Mouse (Mus musculus) lung, postnatal 36 days (tissue): ENCODE measurements at regions not wholly inside any gene's neighbourhood (a gene's known extent, or its start where the extent isn't known, plus 50 kb on each side); places are given as distances from the start of the nearest gene placed in this dataset.
A peak's percentile ranks its signal among the peaks of the same experiment; 100 is the strongest.

ENCODE experiments used
- DNase-seq: peaks from one replicate; pipeline ENCODE4 v3.0.0; 2022; ENCODE audit warnings: mixed read lengths

DNA sequence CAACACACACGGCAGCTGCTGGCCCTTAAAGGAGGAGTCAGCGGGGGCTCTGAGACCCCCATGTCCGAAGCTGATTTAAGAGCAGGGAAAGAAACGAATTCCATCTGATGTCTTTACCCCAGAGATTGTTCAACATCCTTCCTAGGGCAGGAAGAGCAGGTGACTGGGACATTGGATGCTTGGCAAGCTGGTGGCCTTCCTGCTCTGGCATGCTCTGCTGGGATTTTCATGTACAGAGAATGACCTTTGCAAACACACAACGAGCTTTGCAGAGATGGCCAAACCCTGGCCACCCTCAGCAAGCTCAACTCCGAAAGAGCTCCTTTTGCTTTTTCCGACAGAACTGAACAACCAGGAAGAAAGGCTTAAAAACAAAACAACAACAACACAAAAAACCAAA, 194.7 kb upstream of the Map3k1 start:
- no peak for DNase-seq

DNA sequence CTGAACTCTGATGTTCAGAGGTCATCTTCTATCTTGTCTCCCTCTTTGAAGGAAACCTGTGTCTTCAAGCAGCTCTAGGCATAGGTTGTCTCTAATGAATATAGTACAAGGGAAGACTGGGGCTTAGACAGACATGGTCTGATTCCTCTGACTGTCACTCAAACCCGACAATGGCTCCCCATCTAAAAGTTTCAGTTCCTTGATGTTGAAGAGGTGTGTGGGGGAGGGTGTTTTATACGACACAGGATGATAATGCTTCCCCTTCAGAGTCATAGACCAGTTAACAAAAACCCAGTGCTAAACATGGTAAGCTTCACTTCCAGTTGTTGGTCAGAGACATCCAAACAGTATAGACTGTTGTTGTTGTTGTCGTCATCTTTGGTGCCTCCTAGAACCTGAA, 195.3 kb upstream of the Map3k1 start:
- DNase-seq, result peak; percentile 45

DNA sequence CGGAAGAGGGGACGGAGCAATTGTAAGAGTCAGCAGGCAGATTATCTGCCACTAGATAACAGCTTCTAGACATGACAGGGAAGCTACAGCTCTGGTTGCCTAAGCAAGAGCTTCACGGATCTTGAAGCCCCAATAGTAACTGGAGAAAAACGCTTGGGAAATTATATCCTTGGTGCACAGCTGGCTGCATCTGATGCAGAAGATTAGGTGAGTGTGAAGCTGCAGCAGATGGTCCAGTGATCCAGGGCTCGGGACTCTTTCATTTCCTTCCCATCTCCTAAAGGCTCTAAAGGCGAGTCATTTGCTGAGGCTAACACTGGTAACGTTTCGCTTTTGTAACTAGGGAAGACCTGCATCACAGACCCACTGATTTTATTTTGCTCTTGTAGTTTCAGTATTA, 196.6 kb upstream of the Map3k1 start:
- peak; percentile 43 for DNase-seq

DNA sequence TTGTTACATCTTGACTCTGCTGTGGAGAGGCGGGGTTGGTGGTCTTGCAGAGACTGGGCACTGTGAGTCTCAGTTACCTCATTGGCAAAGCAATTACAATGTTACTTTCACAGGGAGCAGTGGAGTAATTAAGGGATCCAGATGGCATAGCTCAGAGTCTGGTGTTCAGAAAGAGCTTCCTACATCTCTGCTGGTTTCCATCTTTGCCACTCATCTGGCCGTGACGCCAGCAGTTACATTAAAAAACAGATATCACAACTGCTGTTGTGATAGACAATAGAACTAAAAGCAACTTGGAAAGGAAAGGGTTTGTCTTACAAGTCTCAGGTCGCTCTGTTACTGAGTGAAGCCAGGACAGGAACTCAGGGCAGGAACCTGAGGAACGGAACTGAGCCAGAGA, 200.0 kb upstream of the Map3k1 start:
- peak; percentile 23 for DNase-seq

DNA sequence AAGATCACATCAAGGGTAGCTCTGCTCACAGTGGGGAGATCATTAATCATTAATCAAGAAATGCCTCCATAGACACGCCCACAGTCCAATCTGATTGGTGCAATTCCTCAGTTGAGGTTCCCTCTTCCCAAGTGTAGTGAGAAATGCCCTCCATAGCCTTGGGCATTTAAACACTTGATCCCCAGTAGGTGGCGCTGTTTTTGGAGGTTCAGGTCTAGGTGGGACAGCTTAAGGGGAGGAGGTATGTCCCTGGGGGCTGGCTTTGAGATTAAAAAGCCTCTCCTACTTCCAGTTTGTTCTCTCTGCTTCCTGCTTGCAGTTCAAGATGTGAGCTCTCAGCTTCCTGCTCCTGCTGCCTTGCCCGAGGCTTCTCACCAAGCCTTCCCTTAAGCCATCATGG, 200.5 kb upstream of the Map3k1 start:
- no peak for DNase-seq

DNA sequence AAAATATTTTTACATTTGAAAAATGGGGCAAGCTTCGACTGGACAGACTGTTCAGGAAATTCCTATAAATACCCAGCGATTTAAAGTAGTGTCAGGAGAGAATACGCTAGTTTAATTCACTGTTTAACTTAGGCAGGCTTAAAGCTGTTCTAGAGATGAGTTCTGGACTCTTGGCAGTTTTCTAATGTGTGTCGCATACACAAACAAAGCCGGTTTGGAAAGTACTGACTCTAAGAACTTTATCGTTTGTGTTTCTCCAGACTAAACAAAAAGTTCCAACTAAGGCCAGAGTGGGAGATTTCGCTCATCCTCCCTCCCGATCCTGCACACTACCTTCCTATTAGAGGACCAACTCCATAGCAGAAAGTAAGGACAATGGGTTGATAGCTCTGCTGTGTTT, 201.7 kb upstream of the Map3k1 start:
- no peak for DNase-seq

DNA sequence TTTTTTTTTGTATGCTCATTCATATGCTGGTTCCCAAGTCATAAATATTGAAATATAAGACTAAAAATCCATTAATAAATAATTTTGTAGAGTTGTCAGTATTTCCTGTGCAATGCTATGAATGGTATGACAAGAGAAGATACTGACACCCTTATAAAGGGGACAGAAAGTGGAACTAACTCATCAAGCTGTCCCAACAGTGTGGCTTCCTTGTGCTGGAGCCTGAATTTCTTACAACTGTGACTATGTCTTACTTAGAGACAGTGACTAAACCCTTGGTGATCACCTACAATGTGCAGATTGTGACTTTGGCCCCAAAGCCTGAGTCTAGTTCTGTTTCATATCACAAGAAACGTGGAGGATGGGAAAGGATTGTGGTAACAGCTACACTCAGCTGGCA, 203.8 kb upstream of the Map3k1 start:
- no peak for DNase-seq

DNA sequence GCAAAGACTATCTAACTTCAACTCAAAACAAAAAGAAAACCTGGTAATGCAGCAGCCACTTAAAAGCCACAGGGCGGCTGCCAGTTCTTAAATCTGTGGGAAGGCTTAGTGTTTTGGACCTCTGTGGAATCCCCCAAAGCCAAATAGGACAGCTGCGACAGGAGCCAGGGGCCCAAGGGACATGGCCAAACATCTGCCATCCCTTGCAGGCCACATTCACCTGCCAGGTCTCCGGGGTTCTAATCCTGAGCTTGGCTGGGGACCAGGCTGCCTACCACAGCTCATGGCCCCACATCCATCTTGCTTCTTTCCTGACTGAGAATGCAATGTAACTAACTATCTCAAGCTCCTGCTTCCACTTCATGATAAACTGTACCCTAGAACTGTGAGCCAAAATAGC, 206.3 kb upstream of the Map3k1 start:
- no peak for DNase-seq

DNA sequence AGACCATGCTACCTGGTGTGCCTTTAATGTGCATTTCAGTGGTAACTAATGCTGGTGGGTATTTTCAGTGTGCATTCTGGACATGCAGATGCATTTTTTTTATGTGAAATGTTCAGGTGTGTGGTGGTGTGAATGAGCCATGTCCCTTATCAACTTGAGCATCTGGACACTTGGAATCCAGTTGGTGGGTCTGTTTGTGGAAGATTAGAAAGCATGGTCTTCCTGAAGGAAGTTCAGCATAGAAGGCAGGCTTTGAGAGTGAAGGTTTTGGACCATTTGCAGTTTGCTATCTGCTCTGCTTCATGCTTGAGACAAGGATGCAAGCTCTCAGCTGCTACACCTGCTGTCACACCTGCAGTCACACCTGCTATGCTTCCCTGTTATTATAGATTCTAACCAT, 207.5 kb upstream of the Map3k1 start:
- DNase-seq, result no peak

DNA sequence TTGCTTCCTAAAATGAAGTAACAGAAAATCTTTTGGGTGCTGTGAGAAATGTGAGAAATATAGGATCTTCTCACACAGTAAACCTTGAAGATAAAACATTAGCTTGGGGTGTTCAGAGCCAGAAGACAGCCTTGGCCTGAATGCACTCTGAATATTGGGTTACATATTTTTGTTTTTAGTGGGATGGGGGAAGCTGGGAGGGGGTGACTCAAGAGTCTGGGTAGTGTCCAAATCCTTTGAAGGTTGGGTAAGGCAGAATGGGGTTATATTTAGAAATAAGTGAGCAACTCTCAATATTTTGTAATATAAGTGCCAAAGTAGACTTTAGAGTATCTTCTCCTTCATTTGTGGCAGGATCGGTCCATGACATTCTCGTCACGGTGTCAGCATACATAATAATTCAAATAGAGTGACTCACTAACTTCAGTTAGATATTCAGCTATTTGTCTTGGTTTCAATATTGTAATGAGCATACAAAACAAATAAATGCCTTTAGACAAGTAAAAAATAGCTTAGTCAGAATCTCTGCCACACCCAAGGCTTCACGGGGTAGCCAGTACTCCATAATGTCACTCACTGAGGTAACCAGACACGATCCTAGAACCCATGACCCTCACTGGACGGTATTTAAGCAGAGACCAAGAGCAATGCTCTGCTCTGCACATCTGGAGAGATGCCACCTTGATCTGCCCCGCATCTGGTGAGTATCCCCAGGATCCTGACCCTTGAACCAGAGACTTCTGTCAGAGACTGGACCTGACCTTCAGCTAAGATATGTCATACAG, 209.9 kb upstream of the Map3k1 start:
- no peak for DNase-seq

DNA sequence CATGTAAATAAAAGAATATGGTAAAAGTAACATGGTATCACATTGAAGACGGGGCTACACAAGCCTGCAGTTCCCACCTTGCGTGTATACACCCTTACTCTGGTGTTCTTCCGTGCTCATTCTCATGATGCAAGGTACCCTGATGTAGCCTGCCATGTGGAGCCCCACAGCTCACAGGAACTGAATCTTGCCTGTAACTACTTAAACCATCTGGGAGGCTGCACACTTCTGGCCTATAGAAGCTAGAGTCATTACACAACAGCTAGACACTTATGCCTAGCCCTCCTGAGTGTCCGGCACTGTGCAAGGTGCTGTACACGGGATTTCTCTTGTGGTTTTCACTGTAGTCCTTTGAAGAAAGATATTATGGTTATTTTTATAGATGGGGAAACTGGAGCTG, 210.8 kb upstream of the Map3k1 start:
- DNase-seq, result no peak

DNA sequence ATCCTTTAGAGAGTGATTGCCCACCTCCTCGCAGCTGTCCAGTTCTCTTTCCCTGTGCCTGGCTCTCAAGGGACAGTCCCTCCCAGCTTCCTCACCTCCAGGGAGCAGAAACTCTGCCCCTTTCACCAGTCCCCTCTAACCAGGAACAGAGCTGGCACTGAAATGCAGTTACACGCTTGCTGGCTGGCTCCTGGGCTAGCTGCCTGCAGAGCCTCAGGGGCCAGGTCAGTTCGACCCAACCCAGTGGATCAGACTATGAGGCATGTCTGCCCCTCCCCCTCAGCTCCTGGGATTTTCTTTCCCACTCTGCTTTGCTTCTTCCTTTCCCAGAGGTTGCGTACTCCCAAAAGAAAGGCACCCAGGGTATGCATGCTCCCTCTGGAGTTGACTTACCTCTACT, 214.4 kb upstream of the Map3k1 start:
- no peak for DNase-seq

DNA sequence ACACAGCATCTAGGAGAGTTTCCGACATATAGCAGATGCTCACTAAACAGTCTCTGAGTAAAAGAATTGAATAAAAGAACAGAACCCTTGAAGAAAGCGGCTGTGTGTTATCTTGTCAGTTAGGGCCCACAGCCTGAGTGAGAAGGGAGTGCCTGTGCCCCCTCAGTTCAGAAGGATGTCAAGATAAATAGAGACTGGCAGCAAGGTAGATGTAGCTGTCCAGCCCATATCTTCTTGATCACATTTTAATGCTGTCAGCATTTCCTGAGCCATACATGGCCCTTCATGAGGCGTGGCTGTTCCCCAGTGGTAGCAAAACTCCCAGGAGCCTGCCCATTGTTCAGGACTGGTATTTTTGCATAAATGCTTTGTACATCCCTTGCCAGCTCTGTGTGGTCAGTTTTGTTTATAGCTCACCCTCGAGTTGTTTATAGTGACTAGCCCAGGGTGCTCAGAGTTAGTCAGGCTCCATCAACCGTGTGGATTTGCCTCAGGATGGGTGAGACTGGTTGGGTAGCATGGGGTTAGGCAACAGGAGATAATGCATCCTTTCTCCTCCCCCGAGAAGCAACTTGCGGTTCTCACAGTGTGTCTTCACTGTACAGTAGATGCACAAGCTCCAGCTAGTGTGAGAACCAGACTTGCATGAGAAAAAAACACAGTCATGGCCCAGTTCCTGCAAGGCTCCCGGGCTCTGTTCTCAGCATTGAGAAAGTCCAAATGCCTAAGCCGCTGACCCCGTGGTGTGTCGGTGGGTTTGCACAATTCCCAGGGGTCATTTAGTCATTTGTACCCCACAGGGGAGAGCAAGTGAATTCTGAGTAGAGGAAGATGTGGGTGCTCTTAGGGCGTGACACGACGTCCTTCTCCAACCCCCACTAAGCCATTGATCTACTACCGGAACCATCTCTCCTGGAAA, 216.1 kb upstream of the Map3k1 start:
- DNase-seq, result peak; percentile 29

DNA sequence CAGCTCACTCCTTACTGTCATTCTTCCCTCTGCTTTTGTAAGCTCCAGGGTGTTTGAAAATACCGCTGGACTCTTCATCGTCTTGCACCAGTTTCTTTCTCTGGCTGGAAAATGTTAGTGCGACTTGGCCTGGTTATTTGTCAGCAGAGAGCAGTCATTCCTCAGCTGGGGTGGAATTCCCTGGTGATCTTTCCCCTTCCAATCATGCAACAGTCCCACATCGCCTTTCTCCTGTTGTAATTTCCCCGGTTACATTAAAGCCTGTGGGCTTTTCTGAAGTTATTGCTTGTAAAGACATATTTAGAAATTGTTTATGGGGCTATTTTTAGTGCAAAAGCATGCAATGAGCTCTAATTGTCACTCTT, 216.8 kb upstream of the Map3k1 start:
- peak; percentile 31 for DNase-seq

DNA sequence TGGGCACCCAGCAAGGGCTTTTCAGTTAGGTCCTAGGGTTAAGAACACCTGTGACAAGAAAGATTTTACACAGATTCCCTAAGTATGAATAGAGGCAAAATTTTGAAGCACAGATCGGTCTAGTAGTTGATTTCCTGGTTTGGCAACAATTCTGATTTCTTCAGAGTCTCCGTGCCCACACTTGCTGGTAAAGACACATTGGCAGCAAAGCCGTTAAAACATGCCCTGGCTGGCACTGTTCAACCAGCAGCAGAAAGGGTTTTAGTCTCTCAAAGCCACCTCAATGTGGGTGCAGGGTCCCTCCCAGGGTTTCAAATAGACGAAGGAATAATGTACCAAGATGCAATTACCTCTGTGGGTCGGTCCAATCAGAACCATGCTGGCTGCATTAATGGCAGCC, 218.9 kb upstream of the Map3k1 start:
- DNase-seq, result no peak

DNA sequence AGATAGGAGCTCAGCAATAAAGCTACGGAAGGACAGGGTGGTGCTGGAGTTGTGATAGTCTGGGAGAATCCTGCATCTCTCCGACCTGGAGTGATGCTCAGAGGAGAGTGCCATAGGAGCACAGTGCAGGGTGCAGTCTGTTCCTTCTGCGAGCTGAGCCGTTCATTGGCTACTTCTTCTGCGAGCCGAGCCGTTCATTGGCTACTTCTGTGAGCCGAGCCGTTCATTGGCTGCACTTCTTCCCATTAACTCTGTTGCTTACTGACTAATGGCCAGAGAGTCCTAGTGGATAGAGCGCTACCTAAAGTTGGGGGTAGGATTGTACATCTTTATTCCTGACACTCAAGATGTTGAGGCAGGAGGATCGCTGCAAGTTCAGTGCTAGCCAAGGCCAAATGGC, 222.3 kb upstream of the Map3k1 start:
- DNase-seq, result no peak

DNA sequence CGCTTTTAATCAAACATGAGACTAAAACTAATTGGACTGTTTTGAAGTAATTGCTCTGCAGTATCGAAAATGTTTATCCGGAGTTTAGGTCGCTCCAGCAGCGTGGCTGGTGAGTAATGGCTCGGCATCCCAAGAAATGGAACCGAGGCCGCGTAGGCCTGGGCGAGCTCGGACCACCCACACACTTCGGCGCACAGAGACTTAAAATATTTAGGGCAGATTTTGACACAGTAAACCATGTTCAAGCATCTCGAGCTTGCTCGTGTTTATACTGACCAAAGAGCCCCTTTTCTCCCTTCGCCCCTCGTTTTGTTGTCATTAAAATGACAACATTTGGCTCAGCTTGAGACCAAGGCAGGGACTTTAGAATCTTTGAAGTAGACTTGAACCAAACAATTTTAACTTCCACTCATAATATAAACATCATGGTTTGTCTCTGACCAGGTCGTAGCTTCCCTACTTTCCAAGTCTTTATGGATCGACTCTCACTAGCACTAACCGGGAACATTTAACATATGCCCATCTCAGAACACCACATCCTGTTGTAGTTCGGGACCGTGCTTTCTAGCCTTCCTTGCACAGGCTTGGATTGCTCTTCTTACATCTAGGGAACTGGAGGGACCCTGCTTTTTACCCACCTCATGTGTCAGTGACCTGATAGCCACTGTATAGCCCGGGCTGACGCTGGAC, 223.0 kb upstream of the Map3k1 start:
- DNase-seq, result no peak

DNA sequence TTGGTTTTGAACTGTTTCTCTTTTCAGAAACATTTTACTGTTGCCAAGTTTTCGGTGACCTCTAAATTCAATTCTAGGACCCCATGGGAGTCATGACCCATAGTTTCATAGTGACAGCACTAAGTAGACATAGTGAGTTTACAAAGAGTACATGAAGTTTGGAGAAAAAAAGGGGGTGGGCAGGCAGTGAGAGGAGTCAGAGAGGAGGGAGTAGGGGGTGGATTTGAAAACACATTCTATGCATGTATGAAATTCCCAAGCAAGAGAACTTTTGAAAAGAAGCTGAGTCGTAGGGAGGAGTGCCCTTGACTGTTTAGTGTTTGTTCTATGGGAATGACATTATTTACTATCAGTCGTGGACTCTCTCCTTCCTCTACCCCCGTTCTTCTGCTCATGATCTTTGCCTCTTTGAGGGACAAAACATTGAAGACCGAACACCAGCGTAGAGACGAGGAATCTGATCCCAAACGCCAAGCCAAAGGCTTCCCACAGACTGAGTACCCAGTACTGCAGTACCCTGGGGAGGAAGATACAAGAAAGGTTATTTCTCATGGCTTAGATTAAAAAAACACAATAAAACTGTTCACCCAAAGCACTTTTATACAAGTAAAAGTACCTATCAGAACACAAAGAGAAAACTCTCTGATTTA, 229.1 kb upstream of the Map3k1 start:
- DNase-seq, result no peak

DNA sequence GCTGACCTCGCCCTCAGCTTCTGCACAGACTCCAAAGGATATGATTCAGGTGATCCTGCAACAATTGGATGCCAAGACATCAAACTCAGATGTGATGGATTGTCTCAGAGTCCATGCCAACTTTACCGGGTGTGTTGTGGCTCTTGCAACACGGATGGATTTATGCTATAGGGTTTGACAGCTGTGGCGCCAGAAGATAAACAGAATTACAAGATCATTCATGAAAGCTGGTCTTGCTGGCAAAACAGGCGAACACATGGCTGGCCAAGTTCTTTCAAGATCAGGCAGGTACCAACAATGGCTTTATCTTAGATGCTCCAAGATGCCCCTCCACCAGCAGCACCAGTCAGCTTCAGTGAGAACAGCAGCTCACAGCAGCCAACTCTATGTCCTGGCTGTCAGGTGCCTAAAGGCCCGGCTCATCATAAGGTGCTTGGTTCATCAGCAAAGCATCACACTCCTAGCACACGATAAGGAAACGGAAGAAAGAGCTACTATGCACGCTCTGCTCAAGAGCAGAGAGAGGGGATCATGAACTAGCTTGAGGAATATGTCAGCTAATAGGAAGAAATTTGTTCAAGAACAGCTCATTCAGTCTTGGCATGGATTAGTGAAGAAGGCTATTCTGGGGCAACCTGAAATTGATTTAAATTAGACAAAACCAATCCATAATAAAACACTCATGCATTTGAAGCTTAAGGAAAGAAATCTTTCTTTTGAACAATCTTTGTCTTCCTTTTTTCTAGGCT, 229.9 kb upstream of the Map3k1 start:
- no peak for DNase-seq

DNA sequence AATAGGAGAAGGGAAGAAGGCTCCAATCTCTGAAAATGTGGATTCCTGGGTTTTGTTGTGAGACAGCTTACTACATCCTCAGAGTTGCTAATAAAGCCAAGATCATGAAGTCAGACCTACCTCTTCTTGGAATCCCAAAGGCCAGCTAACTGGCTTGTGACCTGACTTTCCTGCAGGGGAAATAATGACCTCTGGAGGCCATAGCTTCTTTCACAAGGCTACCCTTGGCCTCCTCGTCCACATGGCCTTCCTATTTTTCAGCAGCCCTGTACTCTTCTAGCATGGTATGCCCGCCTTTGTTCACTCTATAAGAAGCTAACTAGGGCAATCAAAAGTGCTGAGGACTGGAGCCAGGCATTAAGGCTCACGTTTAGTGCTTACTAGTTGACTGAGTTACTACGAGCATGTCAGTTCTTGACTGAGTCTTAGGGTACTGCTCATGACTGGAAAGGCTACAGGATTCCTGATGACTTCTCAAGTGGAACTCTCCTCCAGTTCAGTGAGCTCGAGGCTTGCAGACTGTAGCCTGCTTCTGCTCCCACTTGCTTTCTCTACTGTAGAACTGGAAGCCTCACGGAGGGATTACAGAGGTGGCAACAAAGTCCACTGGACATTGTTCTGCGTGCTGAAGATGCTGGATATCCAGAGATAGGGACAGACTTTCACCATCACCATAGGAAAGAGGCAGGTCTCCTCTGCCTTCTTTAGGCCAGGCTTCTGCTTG, 230.8 kb upstream of the Map3k1 start:
- DNase-seq, result no peak

DNA sequence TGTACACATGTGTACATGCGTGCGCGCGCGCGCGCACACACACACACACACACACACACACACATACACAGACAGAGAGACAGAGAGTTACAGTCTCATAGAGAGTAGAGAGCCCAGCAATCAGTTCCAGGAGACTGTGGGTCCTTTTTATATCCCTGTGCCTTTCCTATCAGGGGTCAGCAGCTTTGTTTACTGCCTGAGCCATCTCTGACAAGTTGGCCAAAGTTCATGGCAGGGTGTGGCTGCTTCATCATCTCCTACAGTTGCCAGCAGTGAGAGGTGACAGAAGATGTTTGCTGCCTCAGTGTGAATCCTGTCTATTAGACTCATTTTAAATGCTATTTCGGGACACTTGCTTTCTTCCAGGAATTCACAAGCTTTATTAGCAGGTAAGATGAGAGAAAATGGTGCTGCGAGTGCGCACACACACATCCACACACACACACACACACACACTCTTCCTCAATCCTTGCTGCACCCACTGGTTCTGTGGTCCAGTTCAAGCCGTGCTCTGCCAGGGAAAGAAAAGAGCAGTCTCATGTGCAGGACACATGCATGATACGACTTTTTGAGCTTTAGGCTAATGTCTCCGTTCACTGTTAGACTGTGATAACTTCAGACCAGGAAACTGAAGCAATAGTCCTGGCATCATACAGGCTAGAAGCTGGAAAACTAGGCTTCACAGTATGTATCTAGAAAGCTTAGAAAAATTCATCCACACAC, 234.9 kb upstream of the Map3k1 start:
- DNase-seq, result no peak
